Mouse (Mus musculus): ENCODE measurements around the gene Ppard.
A peak's percentile ranks its signal among the peaks of the same experiment; 100 is the strongest.
"Not testable (repeated sequence)": the region's sequence is repeated elsewhere in the genome, so short reads cannot be mapped to it uniquely, and the experiment has no call there.

Gene Ppard

GRCm38 (mm10) chr17:28317725-28318124 lies 85.2 kb downstream of the Ppard start:
- DNase-seq = no peak

- DNase-seq = no peak
Observed at GRCm38 (mm10) chr17:28321700-28322099, 89.2 kb downstream of the Ppard start.

GRCm38 (mm10) chr17:28323786-28324185 lies 91.3 kb downstream of the Ppard start:
- no peak for DNase-seq

- not testable (repeated sequence) for DNase-seq
Observed at GRCm38 (mm10) chr17:28324416-28324815, 91.9 kb downstream of the Ppard start.

- DNase-seq = no peak
Observed at GRCm38 (mm10) chr17:28325751-28326150, 93.3 kb downstream of the Ppard start.

GRCm38 (mm10) chr17:28326951-28327350 lies 94.5 kb downstream of the Ppard start:
- DNase-seq = no peak

GRCm38 (mm10) chr17:28327673-28328325 lies 95.3 kb downstream of the Ppard start:
- no peak for DNase-seq

- peak; percentile 95 for DNase-seq
Observed at GRCm38 (mm10) chr17:28328366-28328928, 95.9 kb downstream of the Ppard start, which contains the start of gene Rpl10a. Gene Rpl10a, plus strand, starts transcription at chr17:28328471.

- no peak for DNase-seq
Observed at GRCm38 (mm10) chr17:28328946-28329345, 96.4 kb downstream of the Ppard start.

GRCm38 (mm10) chr17:28329503-28330231 lies 97.2 kb downstream of the Ppard start:
- DNase-seq = no peak

GRCm38 (mm10) chr17:28330232-28330546 lies 97.7 kb downstream of the Ppard start:
- no peak for DNase-seq

GRCm38 (mm10) chr17:28330590-28330989 lies 98.1 kb downstream of the Ppard start:
- not testable (repeated sequence) for DNase-seq

- no peak for DNase-seq
Observed at GRCm38 (mm10) chr17:28331241-28332112, 99.0 kb downstream of the Ppard start.

- DNase-seq = no peak
Observed at GRCm38 (mm10) chr17:28332113-28332914, 99.8 kb downstream of the Ppard start.

GRCm38 (mm10) chr17:28332915-28333546 lies 100.5 kb downstream of the Ppard start:
- no peak for DNase-seq

GRCm38 (mm10) chr17:28335267-28335666 lies 102.8 kb downstream of the Ppard start:
- DNase-seq = no peak

- no peak for DNase-seq
Observed at GRCm38 (mm10) chr17:28337547-28337946, 105.0 kb downstream of the Ppard start.

- DNase-seq = no peak
Observed at GRCm38 (mm10) chr17:28340578-28340977, 108.1 kb downstream of the Ppard start.

- no peak for DNase-seq
Observed at GRCm38 (mm10) chr17:28341091-28341490, 108.6 kb downstream of the Ppard start.

- no peak for DNase-seq
Observed at GRCm38 (mm10) chr17:28344050-28344607, 111.6 kb downstream of the Ppard start.

GRCm38 (mm10) chr17:28344670-28345069 lies 112.2 kb downstream of the Ppard start:
- no peak for DNase-seq
